Mouse (Mus musculus) heart, adult 2 months (tissue): ENCODE measurements around the gene Hacd1. TPM values are rescaled to one million over a fixed set of nuclear protein-coding genes. Genes with fewer than 3 reads are reported as not detected.

Experiments used
- DNase-seq, 2 experiments: peaks; one replicate each; pipeline ENCODE4 v3.0.0; 2021
- H3K27ac ChIP-seq: fragments of 200-600 bp; 2 replicates; pipeline ENCODE4 v1.8.1; 2022
- H3K27me3 ChIP-seq: fragments of 200-500 bp; 2 replicates; pipeline ENCODE4 v1.6.1; 2012; ENCODE audit warnings: mild to moderate bottlenecking, low read length, inconsistent platforms, mixed read lengths; ENCODE audit not compliant: control insufficient read depth, insufficient read depth
- H3K36me3 ChIP-seq: fragments of 200-500 bp; 2 replicates; pipeline ENCODE4 v1.6.1; 2012; ENCODE audit warnings: low read length, inconsistent platforms; ENCODE audit not compliant: control insufficient read depth, insufficient read depth
- H3K4me1 ChIP-seq: fragments of 200-500 bp; 2 replicates; pipeline ENCODE4 v1.6.1; 2011; ENCODE audit warnings: low read length; ENCODE audit not compliant: control insufficient read depth, insufficient read depth
- H3K4me3 ChIP-seq: fragments of 200-600 bp; 2 replicates; pipeline ENCODE4 v1.8.1; 2022
- H3K79me2 ChIP-seq: fragments of 200-500 bp; replicated peaks from 2 replicates; pipeline ENCODE4 v1.6.1; 2012; ENCODE audit warnings: mild to moderate bottlenecking, inconsistent platforms, low read length, moderate library complexity, mixed read lengths; ENCODE audit not compliant: control insufficient read depth, insufficient read depth
- H3K9ac ChIP-seq: fragments of 200-500 bp; 2 replicates; pipeline ENCODE4 v1.6.1; 2012; ENCODE audit warnings: low read depth, mild to moderate bottlenecking, control low read depth, inconsistent platforms, low read length, mixed read lengths
- CTCF ChIP-seq: fragments of 200-600 bp; IDR thresholded peaks from 2 replicates; pipeline ENCODE4 v1.8.1; 2022; ENCODE audit warnings: antibody characterized with exemption, mild to moderate bottlenecking, moderate library complexity
- EP300 ChIP-seq: fragments of 200-500 bp; IDR thresholded peaks from 2 replicates; pipeline ENCODE4 v1.6.1; 2011; ENCODE audit warnings: low read depth, low read length, control low read depth; ENCODE audit not compliant: insufficient read depth
- POLR2A ChIP-seq: fragments of 200-500 bp; IDR thresholded peaks from 2 replicates; pipeline ENCODE4 v1.6.1; 2011; ENCODE audit warnings: mild to moderate bottlenecking, low read depth, low read length, control low read depth; ENCODE audit not compliant: insufficient read depth
- WGBS: fragments of 180-500 bp; shearing (Covaris S2); methylation state at CpG from one replicate; pipeline ENCODE4 v1.1.7; 2018; 5-methylcytosine and 5-hydroxymethylcytosine counted together
- intact Hi-C: fragments of 180-260 bp; cut with DNase I; formaldehyde crosslinking; loops from one replicate; pipeline ENCODE4 v1.15.1; 2025
- polyA plus RNA-seq: library from polyadenylated mRNA; depleted of rRNA; stranded (reverse); fragments of >200 nt; gene quantifications from 2 replicates; pipeline ENCODE4 v1.2.3, GENCODE M21; 2012
- total RNA-seq, 2 experiments: library from RNA; stranded (reverse); gene quantifications; 2 replicates each; pipeline ENCODE4 v1.2.3; 2021

The Hacd1 gene
- total and polyA plus RNA-seq, 3 experiments = 69.3 to 95.8 (median 71.0) TPM

DNA sequence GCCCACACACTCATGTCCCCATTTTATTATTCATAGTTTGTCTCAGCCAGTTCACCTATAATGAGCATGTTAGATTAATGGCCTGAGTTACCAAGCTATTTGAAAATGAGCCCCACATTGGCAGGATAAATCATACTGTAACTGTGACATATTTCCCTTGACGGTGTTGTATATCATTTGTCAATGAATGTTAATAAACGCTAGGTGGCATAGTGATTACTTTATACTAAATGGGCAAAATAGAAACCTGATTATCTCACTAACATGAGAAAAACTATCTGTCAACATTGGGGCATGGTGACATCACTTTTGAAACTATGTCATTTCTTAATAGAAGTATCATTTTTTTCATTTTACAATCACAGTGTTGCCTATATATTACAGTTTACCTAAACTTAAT is 198.5 kb downstream of the Hacd1 start:
- H3K4me3 ChIP-seq = no peak overlapping the region
- H3K27me3 ChIP-seq = no peaks in the 10 kb centered on the region
- no peak overlapping the region for H3K9ac ChIP-seq
- 64% methylated on average over 2 of the region's 2 CpGs for WGBS
- H3K27ac ChIP-seq = no peak overlapping the region
- DNase-seq = no peak
- no peaks in the 10 kb centered on the region for H3K4me1 ChIP-seq
- intact Hi-C loops = loop anchor here (10.0 kb wide), 1 partner anchor 583 kb away; the partner anchor contains the start of gene Rsu1
- no peak for TF ChIP-seq CTCF
- no peak for TF ChIP-seq POLR2A
- no peak for TF ChIP-seq EP300
- no peaks in the 10 kb centered on the region for H3K79me2 ChIP-seq
- H3K36me3 ChIP-seq = no peaks in the 10 kb centered on the region

DNA sequence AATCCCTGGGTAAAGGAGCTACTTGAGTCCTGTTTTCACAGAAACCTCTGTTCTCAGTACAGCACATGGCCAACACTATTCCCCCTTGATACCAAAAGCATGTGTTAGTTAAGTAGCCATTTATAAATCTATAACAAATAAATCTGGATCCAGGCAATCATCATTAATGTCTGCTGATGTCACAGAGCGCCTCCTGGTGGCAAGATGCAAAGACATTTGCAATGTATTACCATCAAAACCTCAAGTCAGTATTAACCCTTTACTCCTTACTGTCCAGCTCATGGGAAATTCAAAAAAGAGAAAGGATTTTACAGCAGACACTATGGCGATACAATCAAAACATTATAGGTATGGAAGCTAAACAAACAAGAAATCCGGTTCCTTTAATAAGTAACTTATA is 200.4 kb downstream of the Hacd1 start:
- Histone ChIP-seq H3K36me3 (no peaks in the 10 kb centered on the region), H3K27ac (no peak overlapping the region), H3K27me3 (no peaks in the 10 kb centered on the region), H3K4me3 (no peak overlapping the region), H3K79me2 (no peaks in the 10 kb centered on the region), H3K4me1 (no peaks in the 10 kb centered on the region), H3K9ac (no peak overlapping the region)
- TF ChIP-seq POLR2A (no peak), EP300 (no peak), CTCF (peak; percentile 58)
- intact Hi-C loops = loop anchor here (10.0 kb wide), 1 partner anchor 581 kb away; the partner anchor contains the start of gene Rsu1
- WGBS = 63% methylated on average over 3 of the region's 3 CpGs
- no peak for DNase-seq

DNA sequence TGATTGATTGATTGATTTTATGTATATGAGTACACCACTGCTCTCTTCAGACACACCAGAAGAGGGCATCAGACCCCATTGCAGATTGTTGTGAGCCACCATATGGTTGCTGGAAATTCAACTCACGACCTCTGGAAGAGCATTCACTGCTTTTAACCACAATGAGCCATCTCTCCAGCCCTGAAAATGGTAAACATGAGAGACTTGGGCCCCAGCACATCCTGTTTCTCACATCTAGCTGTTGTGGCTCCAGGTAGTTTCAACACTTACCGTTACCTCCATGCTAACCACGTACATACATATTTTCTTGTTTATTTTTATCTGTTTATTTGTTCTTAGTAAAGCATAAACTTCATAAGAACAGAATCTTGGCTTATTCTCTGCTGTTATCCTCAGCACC is 219.6 kb downstream of the Hacd1 start:
- Histone ChIP-seq H3K4me1 (no peaks in the 10 kb centered on the region), H3K36me3 (no peaks in the 10 kb centered on the region), H3K27ac (no peak overlapping the region), H3K79me2 (no peaks in the 10 kb centered on the region), H3K27me3 (no peaks in the 10 kb centered on the region), H3K9ac (no peak overlapping the region), H3K4me3 (no peak overlapping the region)
- WGBS = 74% methylated on average over 3 of the region's 3 CpGs
- intact Hi-C loops = no loop called here
- no peak for DNase-seq
- TF ChIP-seq EP300 = no peak
- no peak for TF ChIP-seq CTCF
- TF ChIP-seq POLR2A = no peak

DNA sequence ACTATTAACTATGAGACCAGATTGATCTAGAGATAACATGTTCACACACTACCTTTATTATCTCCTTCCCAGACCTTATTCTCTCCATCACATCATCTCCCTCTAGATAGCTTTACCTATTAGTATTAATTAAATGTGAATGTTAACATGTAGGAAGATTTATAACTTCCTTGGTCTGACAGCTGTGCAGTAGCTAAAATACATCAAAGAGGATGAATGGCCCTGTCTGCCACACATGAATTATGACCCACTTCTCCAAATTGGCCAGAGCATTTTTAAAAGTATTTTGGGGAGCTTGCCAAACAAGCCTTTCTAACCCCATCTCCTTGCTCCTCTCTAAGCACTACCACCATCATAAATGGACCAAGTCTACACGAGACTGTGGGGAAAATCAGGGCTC is 220.9 kb downstream of the Hacd1 start:
- WGBS = 46% methylated on average over 1 of the region's 1 CpGs
- TF ChIP-seq CTCF (no peak), EP300 (no peak), POLR2A (no peak)
- intact Hi-C loops = no loop called here

DNA sequence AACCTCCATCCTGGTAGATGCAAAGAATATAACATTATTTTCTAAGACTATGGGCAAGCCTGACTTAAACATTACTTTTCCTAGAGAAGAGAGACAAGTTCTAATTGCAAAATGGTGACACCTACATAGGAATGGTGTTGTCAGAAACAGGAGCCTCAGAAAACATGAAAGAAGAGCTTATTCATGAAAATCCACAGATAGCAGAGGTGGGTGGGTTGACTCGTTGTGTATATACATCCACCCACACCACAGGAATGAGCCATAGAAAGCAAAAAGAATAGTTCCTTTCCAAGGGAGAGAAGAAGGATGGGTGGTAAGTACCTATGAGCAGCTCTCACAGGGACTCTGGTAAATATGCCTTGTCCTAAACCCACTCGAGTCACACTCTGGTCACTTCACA is 239.3 kb downstream of the Hacd1 start:
- Histone ChIP-seq H3K4me1 (no peaks in the 10 kb centered on the region), H3K27me3 (no peaks in the 10 kb centered on the region; the same call in 1 of the 2 replicates), H3K9ac (no peak overlapping the region), H3K4me3 (no peak overlapping the region), H3K36me3 (no peaks in the 10 kb centered on the region), H3K79me2 (no peaks in the 10 kb centered on the region), H3K27ac (no peak overlapping the region)
- TF ChIP-seq CTCF (no peak), POLR2A (no peak), EP300 (no peak)
- DNase-seq = no peak
- 57% methylated on average over 2 of the region's 2 CpGs for WGBS
- intact Hi-C loops = no loop called here

More for the DNA sequence above, 220.9 kb downstream of the Hacd1 start:
- Histone ChIP-seq H3K79me2 (no peaks in the 10 kb centered on the region), H3K4me1 (no peaks in the 10 kb centered on the region), H3K9ac (no peak overlapping the region), H3K36me3 (no peaks in the 10 kb centered on the region), H3K4me3 (no peak overlapping the region), H3K27me3 (no peaks in the 10 kb centered on the region), H3K27ac (no peak overlapping the region)
- no peak for DNase-seq

DNA sequence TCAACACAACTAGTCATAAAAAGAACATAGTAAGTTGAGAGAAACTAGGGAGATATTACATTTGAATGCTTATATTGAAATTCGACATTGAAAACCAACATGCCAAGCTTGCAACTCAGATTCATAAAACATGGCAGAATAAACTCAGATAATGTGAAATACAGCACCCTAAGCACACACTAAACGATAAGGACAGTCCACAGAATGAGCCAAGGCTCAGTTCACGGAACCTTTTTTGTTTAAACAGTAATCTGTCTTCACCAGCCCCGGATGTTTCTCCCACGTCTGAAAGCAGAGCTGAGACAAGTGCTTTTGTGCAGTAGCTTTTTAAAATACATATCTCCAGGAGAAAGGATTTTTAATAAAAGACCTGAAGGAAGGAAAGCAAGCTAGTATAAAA is 247.3 kb downstream of the Hacd1 start:
- no peak overlapping the region for H3K27ac ChIP-seq
- no peaks in the 10 kb centered on the region for H3K4me1 ChIP-seq
- H3K27me3 ChIP-seq = no peaks in the 10 kb centered on the region
- H3K79me2 ChIP-seq = no peaks in the 10 kb centered on the region
- no peak overlapping the region for H3K4me3 ChIP-seq
- 60% methylated on average over 5 of the region's 5 CpGs for WGBS
- no peak for DNase-seq
- intact Hi-C loops = no loop called here
- H3K36me3 ChIP-seq = no peaks in the 10 kb centered on the region
- no peak overlapping the region for H3K9ac ChIP-seq
- TF ChIP-seq POLR2A (no peak), EP300 (no peak), CTCF (no peak)
